Mouse (Mus musculus): ENCODE measurements around the gene Gbgt1.

DNA sequence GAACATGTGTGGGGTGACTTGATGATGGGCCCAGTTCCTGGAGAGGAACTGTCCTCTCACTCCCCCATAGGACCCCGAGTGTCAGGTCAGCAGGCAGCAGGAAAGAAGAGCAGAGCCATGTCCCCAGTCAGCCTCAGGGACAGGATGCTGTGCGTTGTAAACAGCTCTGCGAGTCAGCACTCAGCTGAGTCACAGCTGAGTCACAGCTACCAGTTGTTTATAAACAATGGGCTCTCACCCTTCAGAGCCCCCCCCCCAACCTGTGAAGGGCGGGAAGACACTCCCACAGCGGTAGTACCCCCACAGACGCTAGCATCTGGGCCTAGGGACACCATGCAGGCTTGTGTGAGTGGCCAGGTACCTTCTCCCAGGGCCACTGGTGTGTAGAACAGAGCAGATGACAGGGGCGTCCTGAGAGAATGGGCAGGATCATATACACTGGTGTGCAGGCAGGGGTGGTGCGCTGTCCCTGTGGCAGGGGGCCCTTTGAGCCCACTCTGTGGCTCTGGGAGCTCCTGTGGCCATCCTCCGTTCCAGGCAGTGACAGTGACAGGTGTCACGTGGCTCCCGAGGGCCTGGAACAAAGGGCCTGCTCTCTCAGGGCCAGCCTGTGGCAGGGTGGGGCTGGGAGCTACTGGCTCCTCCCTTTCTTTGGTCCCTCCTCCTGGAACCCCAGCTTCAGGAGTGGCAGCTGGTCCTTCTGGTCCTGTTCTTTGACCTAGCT, 28.7 kb downstream of the Gbgt1 start:
- TF ChIP-seq POLR2A (IDR thresholded peaks at IDR 0.05; ENCODE audit: extremely low read depth, insufficient read depth, low read length) (no peak), CTCF (IDR thresholded peaks at IDR 0.05; ENCODE audit: low read depth, low read length) (no peak)

Data from liver, adult 2 months (tissue).